Mouse (Mus musculus) CH12F3 (cell line): ENCODE results near the gene Stard5.

Source experiments
- in situ Hi-C: fragments of 300-500 bp; cut with MboI; formaldehyde crosslinking; loops from 2 replicates; pipeline ENCODE4 v1.14.3; 2020; ENCODE audit warnings: low sequenced_read_pairs

Gene Stard5

DNA sequence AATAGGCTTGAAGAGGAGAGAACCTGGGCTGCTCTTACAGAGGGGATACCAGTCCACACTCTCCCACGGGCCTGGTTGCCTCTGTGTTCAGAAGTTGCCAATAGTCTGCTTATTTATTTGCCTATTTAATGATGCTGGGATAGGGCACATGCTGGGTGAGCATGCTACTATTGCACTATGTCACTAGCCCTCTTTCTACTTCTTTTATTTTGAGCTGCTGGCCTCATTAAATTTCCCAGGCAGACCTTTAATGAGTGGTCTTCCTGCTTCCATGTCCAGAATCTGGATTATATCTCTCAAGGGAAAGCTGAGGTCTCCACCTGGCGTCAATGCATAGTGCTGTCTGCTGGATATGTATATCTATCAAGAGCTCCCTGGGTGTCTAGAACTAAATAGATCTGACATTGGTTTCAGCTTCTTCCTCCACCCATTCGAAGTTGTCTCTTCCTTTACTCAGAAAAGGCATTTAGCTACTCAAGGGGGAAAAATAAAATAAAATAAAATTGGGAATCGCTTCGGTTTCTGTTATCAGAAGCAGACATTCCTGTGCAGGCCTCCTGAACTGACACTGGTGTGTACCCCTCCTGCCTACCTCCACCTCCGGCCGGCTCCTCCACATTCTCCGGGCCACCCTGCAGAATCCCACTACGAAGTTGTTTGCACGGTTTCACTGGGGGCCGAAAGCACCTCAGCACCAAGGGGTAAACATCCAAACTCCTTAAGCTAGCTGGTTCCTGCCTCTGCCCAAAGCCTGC, 509 bp upstream of the Stard5 start:
- in situ Hi-C loops = loop anchor here (10.0 kb wide), 1 partner anchor 66 kb away; no protein-coding TSS in a partner anchor

DNA sequence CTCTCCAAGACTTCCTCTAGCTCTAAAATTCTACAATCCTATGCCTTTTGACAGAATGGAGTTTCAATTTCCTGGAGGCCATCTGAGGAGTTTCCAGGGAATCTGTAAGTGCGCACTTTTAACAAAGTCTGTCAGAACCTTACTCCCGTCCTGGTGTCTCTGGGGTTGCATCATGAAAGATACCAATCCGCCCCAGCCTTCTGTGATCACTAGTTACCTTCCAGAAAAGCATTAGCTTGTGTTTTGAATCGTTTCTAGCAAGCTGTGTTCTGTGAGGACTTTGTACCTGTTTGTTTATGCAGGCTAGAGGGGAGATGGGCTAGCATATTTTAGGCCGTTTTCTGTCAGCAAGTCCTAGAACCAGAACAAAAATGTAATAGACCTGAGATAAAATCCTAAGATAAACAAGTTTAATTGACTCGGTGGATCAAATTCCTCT, 942 bp downstream of the Stard5 start:
- in situ Hi-C loops = loop anchor here (10.0 kb wide), 1 partner anchor 68 kb away; no protein-coding TSS in a partner anchor

- in situ Hi-C loops = loop anchor here (10.0 kb wide), 1 partner anchor 69 kb away; no protein-coding TSS in a partner anchor
Measured at GRCm38 (mm10) chr7:83633856-83634255, 2.1 kb downstream of the Stard5 start.

GRCm38 (mm10) chr7:83635726-83636125, 4.0 kb downstream of the Stard5 start:
- in situ Hi-C loops = loop anchor here (10.0 kb wide), 1 partner anchor 71 kb away; no protein-coding TSS in a partner anchor

- in situ Hi-C loops = loop anchor here (10.0 kb wide), 1 partner anchor 72 kb away; no protein-coding TSS in a partner anchor
Measured at GRCm38 (mm10) chr7:83636425-83636824, 4.7 kb downstream of the Stard5 start.

DNA sequence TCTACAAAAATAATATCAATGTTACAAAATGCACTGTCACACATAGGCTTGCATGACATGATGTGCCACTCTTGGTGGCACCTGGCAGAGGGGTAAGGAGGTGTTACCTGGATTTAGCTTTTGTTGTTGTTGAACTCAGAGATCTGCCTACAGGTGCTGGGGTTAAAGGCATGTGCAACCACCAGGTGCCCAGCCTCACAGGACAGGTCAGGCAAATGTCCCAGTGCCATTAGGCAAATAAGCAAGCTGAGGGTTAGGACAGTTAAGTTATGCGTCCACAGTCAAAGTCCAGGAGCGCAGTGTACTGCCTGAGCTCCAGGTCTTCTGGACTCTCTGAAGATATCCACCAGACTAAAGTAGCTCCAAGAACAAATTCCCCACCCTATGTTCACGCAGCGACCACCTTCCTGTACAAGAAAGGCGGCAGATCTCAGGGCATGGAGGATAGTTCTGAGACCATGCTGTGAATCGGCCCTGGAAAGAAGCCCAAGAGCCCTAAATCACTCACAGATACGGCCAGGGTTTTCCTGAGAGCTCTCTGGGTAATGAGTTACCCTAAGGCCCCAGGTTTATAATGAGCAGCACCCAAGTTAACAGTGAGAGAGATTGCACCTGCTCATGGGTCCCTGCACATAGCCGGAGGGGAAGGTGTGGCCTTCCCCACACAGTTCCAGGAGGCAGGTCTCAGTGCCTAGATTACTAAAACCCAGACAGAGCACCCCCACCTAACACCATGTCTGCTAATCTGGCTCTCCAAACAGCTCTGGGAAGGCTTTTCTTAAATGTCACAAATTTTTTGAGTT, 6.2 kb downstream of the Stard5 start:
- in situ Hi-C loops = loop anchor here (10.0 kb wide), 1 partner anchor 73 kb away; no protein-coding TSS in a partner anchor

- in situ Hi-C loops = loop anchor here (10.0 kb wide), 1 partner anchor 74 kb away; no protein-coding TSS in a partner anchor
Measured at GRCm38 (mm10) chr7:83639084-83639483, 7.3 kb downstream of the Stard5 start.

DNA sequence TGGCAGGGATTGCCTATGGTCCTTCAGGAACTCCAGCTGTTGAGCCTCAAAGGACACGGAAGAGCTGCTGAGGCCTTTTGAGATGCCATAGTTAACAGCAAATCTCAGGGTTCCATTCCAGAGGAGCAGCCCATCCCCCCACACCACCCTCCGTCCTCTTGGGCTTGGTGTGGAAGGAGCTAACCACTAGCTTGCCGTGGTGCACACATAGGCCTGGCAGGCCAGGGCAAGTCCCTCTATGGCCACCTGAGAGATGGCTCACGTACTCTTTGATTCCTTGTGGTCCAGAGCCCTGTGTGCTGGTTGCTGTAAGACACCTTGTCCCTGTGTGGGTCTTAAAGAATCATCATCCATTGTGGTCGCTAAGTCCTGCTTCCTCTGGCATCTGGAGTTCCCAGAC, 8.8 kb downstream of the Stard5 start:
- in situ Hi-C loops = no loop called here

DNA sequence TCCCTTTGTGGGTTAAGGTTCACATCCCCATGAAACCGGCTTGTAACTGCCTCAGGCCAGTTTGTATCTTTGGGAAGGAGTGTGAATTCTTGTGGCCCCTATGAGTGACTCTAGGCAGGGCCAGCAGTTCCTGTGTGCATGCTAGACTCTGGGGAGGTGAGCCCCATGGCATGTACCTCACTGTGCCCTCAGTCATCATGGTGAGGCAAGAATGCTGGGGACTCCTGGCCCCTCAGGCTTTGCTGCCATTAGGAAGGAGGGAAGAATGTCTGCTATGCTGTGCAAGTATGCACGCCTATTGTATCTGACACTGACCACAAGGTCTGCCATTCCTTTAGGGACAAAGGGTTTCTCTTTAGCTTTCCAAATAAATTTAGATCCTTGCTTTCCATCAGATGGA, 9.4 kb downstream of the Stard5 start:
- in situ Hi-C loops = no loop called here

GRCm38 (mm10) chr7:83643581-83643980, 11.8 kb downstream of the Stard5 start:
- in situ Hi-C loops = no loop called here

DNA sequence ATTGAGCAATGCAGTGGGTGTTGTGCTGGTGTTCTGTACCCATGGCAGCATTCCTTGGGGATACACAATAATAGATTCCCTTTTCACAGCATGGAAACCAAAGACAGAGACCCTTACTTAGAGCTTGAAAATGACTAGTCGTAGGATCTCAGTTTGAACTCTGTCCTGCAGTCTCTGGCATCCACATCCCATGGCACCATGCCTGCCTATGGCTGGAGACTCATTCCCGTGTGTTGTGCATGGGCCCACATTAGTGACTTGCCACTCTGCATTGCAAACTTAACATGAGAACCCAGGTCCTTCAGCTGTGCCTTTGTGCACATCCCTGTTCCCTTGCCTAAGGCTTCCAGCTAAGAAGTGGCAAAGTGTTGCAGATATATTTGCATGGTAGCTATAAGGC, 13.0 kb downstream of the Stard5 start:
- in situ Hi-C loops = no loop called here

- in situ Hi-C loops = no loop called here
Measured at GRCm38 (mm10) chr7:83645476-83645875, 13.7 kb downstream of the Stard5 start.

GRCm38 (mm10) chr7:83648807-83649206, 17.0 kb downstream of the Stard5 start:
- in situ Hi-C loops = no loop called here

DNA sequence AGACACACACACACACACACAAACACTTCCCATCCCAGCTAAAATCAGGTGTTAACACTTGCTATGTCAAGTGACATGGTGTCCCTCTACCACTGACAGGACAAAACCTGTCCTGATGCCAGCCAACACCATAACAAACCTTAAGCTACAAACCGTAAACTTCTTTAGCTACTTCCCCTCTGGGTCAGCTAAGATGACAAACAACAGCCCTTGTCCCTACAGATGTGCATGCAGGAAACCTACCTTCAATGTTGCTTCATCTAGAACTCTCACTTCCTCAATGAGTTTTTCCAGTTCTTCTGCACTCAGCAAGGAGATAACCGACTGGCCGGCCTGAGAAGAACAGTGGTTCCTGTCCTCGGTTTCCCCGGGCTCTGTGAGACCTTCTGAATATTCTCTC, 18.9 kb downstream of the Stard5 start:
- in situ Hi-C loops = no loop called here

DNA sequence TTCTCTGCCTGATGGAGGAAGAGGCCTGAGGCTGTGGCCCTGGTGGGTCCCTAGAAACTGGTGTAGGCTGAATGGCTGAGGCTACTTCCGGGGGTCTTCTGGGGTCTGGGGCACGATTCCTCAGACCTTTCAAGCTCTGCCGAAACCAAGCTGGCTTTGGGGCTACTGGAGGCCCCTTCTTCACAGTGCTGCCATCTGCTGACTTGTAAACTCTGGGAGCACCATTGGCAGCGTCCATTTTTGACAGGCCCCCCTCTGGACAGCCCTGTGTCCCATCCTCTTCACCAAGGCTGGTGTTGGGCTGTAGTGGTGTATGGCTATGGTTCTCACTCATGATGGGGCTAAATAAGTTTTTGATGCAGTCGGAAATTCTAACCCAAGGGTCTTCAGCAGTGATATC, 20.7 kb downstream of the Stard5 start:
- in situ Hi-C loops = no loop called here

- in situ Hi-C loops = no loop called here
Measured at GRCm38 (mm10) chr7:83653605-83654051, 21.9 kb downstream of the Stard5 start.

DNA sequence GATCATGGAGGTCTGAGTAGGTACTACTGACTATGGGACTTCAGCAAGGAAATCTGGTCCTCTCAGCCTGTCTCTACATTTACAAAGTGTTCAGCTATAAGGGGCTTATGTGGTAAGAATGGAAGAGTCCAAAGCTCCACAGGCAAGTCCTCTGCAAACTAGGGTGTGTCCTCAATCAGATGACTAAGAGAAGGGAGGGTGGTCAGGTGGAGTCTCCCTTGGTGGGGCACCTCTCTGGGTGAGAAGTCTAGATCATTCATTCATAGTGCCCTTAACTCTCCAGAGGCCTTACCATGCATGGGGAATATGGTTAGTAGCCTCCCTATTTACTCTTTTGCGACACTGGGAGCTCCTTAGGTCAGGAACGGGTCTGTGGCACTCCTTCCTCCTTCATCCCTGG, 22.4 kb downstream of the Stard5 start:
- in situ Hi-C loops = no loop called here

- in situ Hi-C loops = no loop called here
Measured at GRCm38 (mm10) chr7:83654938-83655630, 23.3 kb downstream of the Stard5 start.

DNA sequence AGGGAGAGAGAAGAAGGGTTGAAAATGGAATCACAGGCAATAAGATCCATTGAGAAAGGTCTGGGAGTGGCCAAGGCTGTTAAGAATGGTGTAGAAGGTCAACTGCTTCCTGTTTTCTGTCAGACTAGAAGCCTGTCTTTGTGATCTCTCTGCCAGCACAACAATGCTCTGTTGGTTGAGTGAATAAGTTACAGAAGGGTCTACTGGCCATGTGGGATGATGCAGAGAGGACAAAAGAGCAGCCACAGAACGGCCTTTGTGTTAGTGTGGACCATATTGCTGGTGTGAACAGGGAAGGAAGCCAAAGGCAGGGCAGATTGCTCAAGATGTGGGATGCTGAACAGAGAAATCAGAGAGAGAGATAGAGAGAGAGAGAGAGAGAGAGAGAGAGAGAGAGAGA, 27.0 kb downstream of the Stard5 start:
- in situ Hi-C loops = no loop called here

DNA sequence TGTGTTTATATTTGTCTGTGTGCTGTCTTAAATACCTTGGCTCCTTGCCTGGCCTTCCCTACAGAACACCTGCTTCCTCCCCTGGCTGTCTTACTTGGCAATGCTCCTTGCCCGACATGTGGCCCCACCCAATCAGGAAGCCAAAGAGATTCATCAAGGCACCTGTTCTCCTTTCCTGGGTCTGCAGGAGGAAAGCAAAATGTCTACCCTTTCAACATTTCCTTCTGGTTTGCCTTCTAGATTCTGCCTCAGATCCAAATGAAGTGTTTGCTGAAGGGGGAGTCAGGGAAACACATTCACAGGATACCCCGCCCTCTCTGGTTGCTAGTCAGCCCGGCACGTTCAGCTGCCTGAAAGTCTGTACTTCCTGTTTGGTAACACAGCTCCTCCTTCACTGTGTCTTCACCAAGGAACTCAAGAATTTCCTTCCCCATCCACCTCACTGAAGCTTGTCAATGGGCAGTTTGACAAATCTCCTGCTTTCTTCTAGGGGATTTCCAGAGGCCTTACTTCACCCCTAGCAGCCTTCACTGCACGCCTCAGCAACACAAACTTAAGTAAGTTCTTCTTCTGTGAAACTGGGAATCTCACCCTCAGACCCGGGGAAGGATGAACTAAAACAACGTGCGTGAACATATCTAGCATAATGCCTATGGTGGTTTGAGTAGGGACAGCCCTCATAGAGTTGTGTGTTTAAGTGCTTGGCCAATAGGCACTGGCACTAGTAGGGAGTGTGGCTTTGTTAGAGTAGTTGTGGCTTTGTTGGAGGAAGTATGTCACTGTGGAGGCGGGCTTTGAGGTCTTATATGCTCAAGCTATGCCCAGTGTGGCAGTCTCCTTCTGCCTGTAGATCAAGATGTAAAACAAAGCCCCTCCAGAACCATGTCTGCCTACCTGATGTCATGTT, 27.7 kb downstream of the Stard5 start:
- in situ Hi-C loops = no loop called here
